Mouse (Mus musculus): ENCODE data around the gene Ccdc13. TPM values are rescaled to one million over a fixed set of nuclear protein-coding genes. Genes with fewer than 3 reads are reported as not detected.

Gene Ccdc13
- not detected for polyA plus RNA-seq (2015; fragmentation: Illumina TruSeq; extraction: RNeasy Lipid Tissue Mini Kit (QIAGEN cat#74804); ENCODE audit: insufficient read depth, low read depth, low replicate concordance)

DNA sequence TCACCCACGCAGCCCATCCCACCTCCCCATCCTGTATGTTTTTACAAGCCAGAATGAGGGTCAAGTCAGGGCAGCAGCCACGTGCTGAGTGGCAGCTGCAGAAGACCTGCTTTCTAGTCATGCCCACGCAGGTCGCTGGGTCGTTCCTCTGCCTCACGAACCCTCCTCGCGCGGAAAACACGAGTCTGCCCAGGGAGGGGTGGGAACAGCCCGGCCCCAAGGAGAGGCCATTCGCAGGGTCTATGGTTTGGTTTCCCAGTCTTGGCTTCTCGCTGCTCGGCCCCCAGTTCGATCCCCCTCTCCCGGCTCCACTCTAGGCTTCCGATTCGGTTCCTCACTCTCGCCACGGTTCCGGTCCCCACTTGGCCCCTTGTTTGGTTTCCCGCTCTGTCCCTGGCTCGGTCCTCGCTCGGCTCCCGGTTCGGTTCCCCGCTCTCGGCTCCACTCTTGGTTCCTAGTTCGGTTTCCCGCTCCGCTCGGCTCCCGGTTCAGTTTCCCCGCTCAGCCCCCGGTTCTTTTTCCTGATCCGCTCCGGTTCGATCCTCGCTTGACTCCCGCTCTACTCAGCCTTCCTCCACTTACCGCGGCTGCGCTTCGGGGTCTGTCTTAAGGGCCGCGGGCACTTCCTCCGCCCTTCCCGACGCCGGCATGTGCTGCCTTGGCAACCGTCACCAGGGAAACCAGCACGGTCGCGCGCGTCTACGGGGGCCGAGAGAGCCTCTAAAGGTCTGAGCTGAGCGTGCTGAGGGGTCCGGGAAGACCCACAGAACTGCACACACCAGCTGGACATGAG is at the start of gene Ccdc13:
Gene Ccdc13 (minus strand): TSS at position 633 of the 793 bp plus-strand sequence.

GRCm38 (mm10) chr9:121858153-121858488 is 18.9 kb upstream of the Ccdc13 start, which contains the start of gene Higd1a:
Gene Higd1a, minus strand, starts transcription at chr9:121858362.

GRCm38 (mm10) chr9:121791757-121792521 is 47.3 kb downstream of the Ccdc13 start, which contains the start of gene Hhatl:
Gene Hhatl, minus strand, starts transcription at chr9:121792507.

GRCm38 (mm10) chr9:121777484-121778065 is 61.7 kb downstream of the Ccdc13 start, which contains the start of gene Klhl40:
Gene Klhl40, plus strand, starts transcription at chr9:121777607.

GRCm38 (mm10) chr9:121759091-121760081 is 79.9 kb downstream of the Ccdc13 start, which contains the start of gene Zfp651:
Gene Zfp651, plus strand, starts transcription at chr9:121759330.

Other genes starting within 250 kb of the Ccdc13 start
- 1.7 TPM for gene Lyzl4, start 197.4 kb downstream of the Ccdc13 start, polyA plus RNA-seq (2015; fragmentation: Illumina TruSeq; extraction: RNeasy Lipid Tissue Mini Kit (QIAGEN cat#74804); ENCODE audit: insufficient read depth, low read depth, low replicate concordance)
- 5.5 TPM for gene Vipr1, start 196.7 kb downstream of the Ccdc13 start, polyA plus RNA-seq (2015; fragmentation: Illumina TruSeq; extraction: RNeasy Lipid Tissue Mini Kit (QIAGEN cat#74804); ENCODE audit: insufficient read depth, low read depth, low replicate concordance)
- 1.9 TPM for gene Sec22c, start 134.0 kb downstream of the Ccdc13 start, polyA plus RNA-seq (2015; fragmentation: Illumina TruSeq; extraction: RNeasy Lipid Tissue Mini Kit (QIAGEN cat#74804); ENCODE audit: insufficient read depth, low read depth, low replicate concordance)
- gene Ss18l2, start 129.1 kb downstream of the Ccdc13 start, polyA plus RNA-seq (2015; fragmentation: Illumina TruSeq; extraction: RNeasy Lipid Tissue Mini Kit (QIAGEN cat#74804); ENCODE audit: insufficient read depth, low read depth, low replicate concordance) = 35.0 TPM
- gene Nktr, start 120.3 kb downstream of the Ccdc13 start, polyA plus RNA-seq (2015; fragmentation: Illumina TruSeq; extraction: RNeasy Lipid Tissue Mini Kit (QIAGEN cat#74804); ENCODE audit: insufficient read depth, low read depth, low replicate concordance) = 52.8 TPM
- 5.5 TPM for gene Zfp651, start 80.1 kb downstream of the Ccdc13 start, polyA plus RNA-seq (2015; fragmentation: Illumina TruSeq; extraction: RNeasy Lipid Tissue Mini Kit (QIAGEN cat#74804); ENCODE audit: insufficient read depth, low read depth, low replicate concordance)
- gene Klhl40, start 61.9 kb downstream of the Ccdc13 start, polyA plus RNA-seq (2015; fragmentation: Illumina TruSeq; extraction: RNeasy Lipid Tissue Mini Kit (QIAGEN cat#74804); ENCODE audit: insufficient read depth, low read depth, low replicate concordance) = not detected
- gene Hhatl, start 47.0 kb downstream of the Ccdc13 start, polyA plus RNA-seq (2015; fragmentation: Illumina TruSeq; extraction: RNeasy Lipid Tissue Mini Kit (QIAGEN cat#74804); ENCODE audit: insufficient read depth, low read depth, low replicate concordance) = not detected
- 7.4 TPM for gene Higd1a, start 18.9 kb upstream of the Ccdc13 start, polyA plus RNA-seq (2015; fragmentation: Illumina TruSeq; extraction: RNeasy Lipid Tissue Mini Kit (QIAGEN cat#74804); ENCODE audit: insufficient read depth, low read depth, low replicate concordance)
- 0.96 TPM for gene Ackr2, start 58.9 kb upstream of the Ccdc13 start, polyA plus RNA-seq (2015; fragmentation: Illumina TruSeq; extraction: RNeasy Lipid Tissue Mini Kit (QIAGEN cat#74804); ENCODE audit: insufficient read depth, low read depth, low replicate concordance)
- gene Cyp8b1, start 76.8 kb upstream of the Ccdc13 start, polyA plus RNA-seq (2015; fragmentation: Illumina TruSeq; extraction: RNeasy Lipid Tissue Mini Kit (QIAGEN cat#74804); ENCODE audit: insufficient read depth, low read depth, low replicate concordance) = not detected
- 1.4 TPM for gene Fam198a, start 111.5 kb upstream of the Ccdc13 start, polyA plus RNA-seq (2015; fragmentation: Illumina TruSeq; extraction: RNeasy Lipid Tissue Mini Kit (QIAGEN cat#74804); ENCODE audit: insufficient read depth, low read depth, low replicate concordance)
- 8.9 TPM for gene Pomgnt2, start 157.6 kb upstream of the Ccdc13 start, polyA plus RNA-seq (2015; fragmentation: Illumina TruSeq; extraction: RNeasy Lipid Tissue Mini Kit (QIAGEN cat#74804); ENCODE audit: insufficient read depth, low read depth, low replicate concordance)

Measured in pancreas, adult 10 weeks (tissue).